Mouse (Mus musculus) spleen, adult 2 months (tissue): ENCODE measurements around the gene Mrgprg.

Experiments
- CTCF ChIP-seq: fragments of 200-500 bp; IDR thresholded peaks from 2 replicates; pipeline ENCODE4 v1.5.1; 2011; ENCODE audit warnings: mild to moderate bottlenecking, inconsistent platforms; ENCODE audit not compliant: insufficient read depth, insufficient read length, insufficient replicate concordance; ENCODE audit errors: extremely low read depth
- POLR2A ChIP-seq: fragments of 200-500 bp; IDR thresholded peaks from 2 replicates; pipeline ENCODE4 v1.6.1; 2011; ENCODE audit warnings: low read depth, low read length, inconsistent platforms

GRCm38 (mm10) chr7:143738194-143738593 is 28.6 kb downstream of the Mrgprg start:
- no peak for TF ChIP-seq CTCF
- TF ChIP-seq POLR2A: no peak
